Mouse (Mus musculus) erythroblast, embryonic 14.5 days (primary cell): ENCODE data around the gene Nktr. TPM values are rescaled to one million over a fixed set of nuclear protein-coding genes. Genes with fewer than 3 reads are reported as not detected.

Source experiments
- H3K27me3 ChIP-seq: 2 replicates; pipeline ENCODE4 v1.6.1; 2012; ENCODE audit warnings: inconsistent platforms; ENCODE audit not compliant: control insufficient read depth
- H3K36me3 ChIP-seq: 2 replicates; pipeline ENCODE4 v1.6.1; 2012; ENCODE audit warnings: mild to moderate bottlenecking, inconsistent platforms; ENCODE audit not compliant: control insufficient read depth
- H3K4me1 ChIP-seq: 2 replicates; pipeline ENCODE4 v1.6.1; 2012; ENCODE audit warnings: inconsistent platforms; ENCODE audit not compliant: control insufficient read depth
- H3K4me3 ChIP-seq: replicated peaks from 2 replicates; pipeline ENCODE3; 2012; ENCODE audit warnings: moderate library complexity, mild to moderate bottlenecking, inconsistent platforms
- H3K9me3 ChIP-seq: 2 replicates; pipeline ENCODE4 v1.6.1; 2012; ENCODE audit warnings: low read length, inconsistent platforms, mixed read lengths; ENCODE audit not compliant: control insufficient read depth
- GATA1 ChIP-seq: IDR thresholded peaks from 2 replicates; pipeline ENCODE4 v1.6.1; 2012; ENCODE audit warnings: low read length, inconsistent platforms, mixed read lengths
- TAL1 ChIP-seq: IDR thresholded peaks from 3 replicates; pipeline ENCODE4 v1.6.1; 2012; ENCODE audit warnings: low read length, inconsistent platforms, mixed read lengths
- polyA plus RNA-seq: library from polyadenylated mRNA; stranded (reverse); fragments of >175 nt; gene quantifications from 2 replicates; pipeline ENCODE4 v1.2.3, GENCODE M21; 2012

Nktr gene
- polyA plus RNA-seq, 1 experiment: 1.8 TPM

GRCm38 (mm10) chr9:121718070-121718705, 781 bp upstream of the Nktr start:
- Histone ChIP-seq H3K36me3 (peaks cover 19% of the 10 kb centered on the region), H3K4me3 (peak overlapping the region; percentile 72), H3K27me3 (no peaks in the 10 kb centered on the region), H3K4me1 (peaks cover 40% of the 10 kb centered on the region), H3K9me3 (peaks cover 2% of the 10 kb centered on the region; the same call in 1 of the 2 replicates)
- no peak for TF ChIP-seq GATA1
- no peak for TF ChIP-seq TAL1

- H3K27me3 ChIP-seq: no peaks in the 10 kb centered on the region
- TF ChIP-seq GATA1 (no peak), TAL1 (no peak)
- H3K9me3 ChIP-seq: peaks cover 2% of the 10 kb centered on the region; the same call in 1 of the 2 replicates
- peaks cover 42% of the 10 kb centered on the region for H3K4me1 ChIP-seq
- H3K4me3 ChIP-seq: peak overlapping the region; percentile 72
- peaks cover 16% of the 10 kb centered on the region for H3K36me3 ChIP-seq
Observed at GRCm38 (mm10) chr9:121719347-121720331, 670 bp downstream of the Nktr start.

GRCm38 (mm10) chr9:121740490-121740889, 21.5 kb downstream of the Nktr start:
- no peak overlapping the region for H3K4me3 ChIP-seq
- no peak for TF ChIP-seq GATA1
- no peak for TF ChIP-seq TAL1
- H3K4me1 ChIP-seq: no peaks in the 10 kb centered on the region
- no peaks in the 10 kb centered on the region for H3K9me3 ChIP-seq
- H3K27me3 ChIP-seq: no peaks in the 10 kb centered on the region
- peaks cover 78% of the 10 kb centered on the region for H3K36me3 ChIP-seq

- H3K27me3 ChIP-seq: no peaks in the 10 kb centered on the region
- no peaks in the 10 kb centered on the region for H3K4me1 ChIP-seq
- TF ChIP-seq GATA1 (no peak), TAL1 (no peak)
- H3K4me3 ChIP-seq: no peak overlapping the region
- no peaks in the 10 kb centered on the region for H3K9me3 ChIP-seq
- peaks cover 80% of the 10 kb centered on the region for H3K36me3 ChIP-seq
Observed at GRCm38 (mm10) chr9:121741168-121741567, 22.2 kb downstream of the Nktr start.

GRCm38 (mm10) chr9:121744051-121744450, 25.1 kb downstream of the Nktr start:
- no peaks in the 10 kb centered on the region for H3K4me1 ChIP-seq
- no peaks in the 10 kb centered on the region for H3K27me3 ChIP-seq
- peaks cover 95% of the 10 kb centered on the region for H3K36me3 ChIP-seq
- H3K9me3 ChIP-seq: no peaks in the 10 kb centered on the region
- TF ChIP-seq TAL1 (no peak), GATA1 (no peak)
- no peak overlapping the region for H3K4me3 ChIP-seq

- H3K36me3 ChIP-seq: peaks cover 95% of the 10 kb centered on the region
Observed at GRCm38 (mm10) chr9:121752774-121753173, 33.8 kb downstream of the Nktr start.

GRCm38 (mm10) chr9:121754624-121755023, 35.7 kb downstream of the Nktr start:
- Histone ChIP-seq H3K4me3 (no peak overlapping the region), H3K4me1 (peaks cover 7% of the 10 kb centered on the region), H3K27me3 (peaks cover 21% of the 10 kb centered on the region), H3K9me3 (no peaks in the 10 kb centered on the region), H3K36me3 (peaks cover 77% of the 10 kb centered on the region)
- TF ChIP-seq GATA1 (no peak), TAL1 (no peak)

More at GRCm38 (mm10) chr9:121752774-121753173, 33.8 kb downstream of the Nktr start:
- Histone ChIP-seq H3K4me3 (no peak overlapping the region), H3K9me3 (no peaks in the 10 kb centered on the region), H3K27me3 (peaks cover 3% of the 10 kb centered on the region), H3K4me1 (no peaks in the 10 kb centered on the region)
- TF ChIP-seq GATA1 (no peak), TAL1 (no peak)

GRCm38 (mm10) chr9:121756785-121757184, 37.8 kb downstream of the Nktr start:
- Histone ChIP-seq H3K4me3 (no peak overlapping the region), H3K4me1 (peaks cover 8% of the 10 kb centered on the region), H3K36me3 (peaks cover 55% of the 10 kb centered on the region), H3K27me3 (peaks cover 43% of the 10 kb centered on the region), H3K9me3 (no peaks in the 10 kb centered on the region)
- no peak for TF ChIP-seq TAL1
- no peak for TF ChIP-seq GATA1

GRCm38 (mm10) chr9:121757432-121757831, 38.5 kb downstream of the Nktr start:
- Histone ChIP-seq H3K9me3 (no peaks in the 10 kb centered on the region), H3K36me3 (peaks cover 51% of the 10 kb centered on the region), H3K4me3 (no peak overlapping the region), H3K27me3 (peaks cover 46% of the 10 kb centered on the region), H3K4me1 (peaks cover 8% of the 10 kb centered on the region)
- no peak for TF ChIP-seq GATA1
- no peak for TF ChIP-seq TAL1
